Mouse (Mus musculus): ENCODE data around the gene Nr2c2.

GRCm38 (mm10) chr6:92093869-92094268, 2.7 kb downstream of the Nr2c2 start:
- TF ChIP-seq HCFC1 (IDR thresholded peaks at IDR 0.05; ENCODE audit: borderline replicate concordance, insufficient read depth, low read length), result no peak
- no peak for TF ChIP-seq ZC3H11A (IDR thresholded peaks at IDR 0.05; ENCODE audit: borderline replicate concordance, low read depth, low read length)
- no peak for TF ChIP-seq ZNF384 (IDR thresholded peaks at IDR 0.05; ENCODE audit: low read depth, low read length)
- no peak for TF ChIP-seq MAFK (IDR thresholded peaks at IDR 0.05; ENCODE audit: insufficient read depth, low read depth, low read length)
- no peak for TF ChIP-seq CHD2 (IDR thresholded peaks at IDR 0.05; ENCODE audit: low read depth, low read length)

Measured in ES-E14 (cell line).